Comparison of ENCODE assay signal across 29 mouse cellular contexts in genomic region chr6:121134884-121135283, GRCm38 (mm10). TPM values are rescaled to one million over a fixed set of nuclear protein-coding genes. Genes with fewer than 3 reads are reported as not detected.
DNase-seq lines count a peak whose midpoint lies in the region; ATAC-seq and TF ChIP-seq lines count a peak whose summit lies in the region.
"Had no signal": no experiment of that assay in that cellular context is flagged by ENCODE, and none has a peak within 500 bp of the region (broad histone marks: within the 10 kb centered on the region; RNA-seq: fewer than 3 reads in every experiment).

No protein-coding gene starts in this region.

- intact Hi-C loops in gastrocnemius, adult 2 months (cut with DNase I): loop anchor here (5.0 to 10.0 kb wide), 3 partner anchors 98 to 240 kb away; no protein-coding TSS in a partner anchor

- no peak for TF ChIP-seq CTCF in gastrocnemius, adult 2 months (IDR thresholded peaks at IDR 0.05)

- H3K27ac ChIP-seq in gastrocnemius, adult 2 months: no peak overlapping the region
- H3K27ac ChIP-seq: embryonic facial prominence, embryonic 10.5 days; embryonic facial prominence, embryonic 13.5 days; forebrain, embryonic 12.5 days; forebrain, embryonic 15.5 days; heart, adult 2 months; heart, embryonic 10.5 days; heart, embryonic 13.5 days; hindbrain, embryonic 14.5 days; hindbrain, postnatal 0 days had no signal

- DNase-seq in 3134 (ENCODE audit: extremely low read depth, insufficient read length, low spot score): peak; percentile 26
- peak; percentile 85 for DNase-seq in 3T3-L1 (ENCODE audit: low read depth, low spot score)
- DNase-seq in NIH3T3 (ENCODE audit: low read depth): peak; percentile 48
- DNase-seq in ovary, postnatal 10 days (ENCODE audit: low spot score): no peak
- no peak for DNase-seq in gastrocnemius, adult 2 months
- DNase-seq: adrenal gland, adult 8-10 months; adrenal gland, postnatal 25 days; B cell, adult 2 months; cerebellum, adult 11-12 months; cerebellum, adult 8-10 months; cerebellum, postnatal 10 days; embryo, embryonic 11 days; gastrocnemius, postnatal 10 days; gastrocnemius, postnatal 36 days; heart, adult 2 months; heart, postnatal 14 days; heart, postnatal 4 days had no signal

- no peak for ATAC-seq in CD4-positive, CD25-positive, alpha-beta regulatory T cell, adult 4 months
- ATAC-seq: forebrain, embryonic 15.5 days; hindbrain, postnatal 0 days; inflammation-experienced regulatory T-cells, adult 6 months; intestine, embryonic 16.5 days had no signal

- H3K4me3 ChIP-seq in gastrocnemius, adult 2 months: no peak overlapping the region
- H3K4me3 ChIP-seq: embryonic facial prominence, embryonic 10.5 days; embryonic facial prominence, embryonic 13.5 days; erythroblast, embryonic 14.5 days; forebrain, embryonic 12.5 days; forebrain, embryonic 15.5 days; heart, adult 2 months; heart, embryonic 10.5 days; heart, embryonic 13.5 days had no signal

RNA-seq across cellular contexts. Expression of gene Mical3, which starts 4.1 kb away (rescaled TPM):
- 10 to 100 TPM in 1 of 2 experiments, 1 to 10 TPM in 1; 9.9 to 11.8 TPM for polyA plus RNA-seq in CD4-positive, CD25-positive, alpha-beta regulatory T cell, adult 4 months (2017; shearing (Covaris generic))
- total RNA-seq in gastrocnemius, adult 2 months (2021): 10 to 100 TPM; 53.3 to 71.9 TPM

RNA-seq across cellular contexts. Expression of gene Pex26, which starts 48.6 kb away (rescaled TPM):
- polyA plus RNA-seq in CD4-positive, CD25-positive, alpha-beta regulatory T cell, adult 4 months (2017; shearing (Covaris generic)): 1 to 10 TPM; 2.3 to 4.3 TPM
- total RNA-seq in gastrocnemius, adult 2 months (2021): 1 to 10 TPM; 3.5 to 3.8 TPM

Comparison
In these comparisons a context has a peak if more than half of its experiments do, and no peak if none do; other contexts are left out.
1. DNase-seq: peak in 3134 (single experiment), 3T3-L1 (single experiment) and NIH3T3 (single experiment); none in ovary, postnatal 10 days (single experiment) and gastrocnemius, adult 2 months (single experiment).